Mouse (Mus musculus) heart, embryonic 12.5 days (tissue): ENCODE data around the gene S100a11. TPM values are rescaled to one million over a fixed set of nuclear protein-coding genes. Genes with fewer than 3 reads are reported as not detected.

Source experiments
- ATAC-seq: fragments of 200-750 bp; cut with Nextera tagmentation; 2 replicates; pipeline ENCODE4 v1.8.0; 2017; ENCODE audit warnings: moderate TSS enrichment, moderate library complexity; ENCODE audit not compliant: insufficient number of reproducible peaks, low FRiP score
- H3K27ac ChIP-seq: fragments of 300-500 bp; sonication (generic); 2 replicates; pipeline ENCODE4 v1.5.1; 2016; ENCODE audit warnings: mild to moderate bottlenecking, moderate library complexity; ENCODE audit not compliant: poor library complexity, severe bottlenecking
- H3K27me3 ChIP-seq: fragments of 300-500 bp; sonication (generic); replicated peaks from 2 replicates; pipeline ENCODE4 v1.6.1; 2016; ENCODE audit warnings: mild to moderate bottlenecking, moderate library complexity
- H3K36me3 ChIP-seq: fragments of 300-500 bp; sonication (generic); 2 replicates; pipeline ENCODE4 v1.6.1; 2016; ENCODE audit warnings: mild to moderate bottlenecking, moderate library complexity
- H3K4me1 ChIP-seq: fragments of 300-500 bp; sonication (generic); replicated peaks from 2 replicates; pipeline ENCODE4 v1.6.1; 2016; ENCODE audit warnings: mild to moderate bottlenecking
- H3K4me2 ChIP-seq: fragments of 300-500 bp; sonication (generic); 2 replicates; pipeline ENCODE4 v1.6.1; 2016; ENCODE audit warnings: mild to moderate bottlenecking, moderate library complexity
- H3K4me3 ChIP-seq: fragments of 300-500 bp; sonication (generic); 2 replicates; pipeline ENCODE4 v1.5.1; 2016; ENCODE audit warnings: mild to moderate bottlenecking
- H3K9ac ChIP-seq: fragments of 300-500 bp; sonication (generic); 2 replicates; pipeline ENCODE4 v1.6.1; 2016; ENCODE audit warnings: mild to moderate bottlenecking, moderate library complexity
- H3K9me3 ChIP-seq: fragments of 300-500 bp; sonication (generic); replicated peaks from 2 replicates; pipeline ENCODE4 v1.6.1; 2016; ENCODE audit warnings: mild to moderate bottlenecking, moderate library complexity
- WGBS: fragments of 180-500 bp; shearing (Covaris S2); methylation state at CpG from one replicate; pipeline ENCODE4 v1.1.7; 2016; 5-methylcytosine and 5-hydroxymethylcytosine counted together
- polyA plus RNA-seq: library from polyadenylated mRNA; unstranded; fragments of >200 nt; fragmentation: Nextera tagmentation; extraction: Ambion mirVana; gene quantifications from 2 replicates; pipeline ENCODE4 v1.2.1, GENCODE M21; 2016

The S100a11 gene
- polyA plus RNA-seq, 1 experiment from 2014 or later = 860 TPM

DNA sequence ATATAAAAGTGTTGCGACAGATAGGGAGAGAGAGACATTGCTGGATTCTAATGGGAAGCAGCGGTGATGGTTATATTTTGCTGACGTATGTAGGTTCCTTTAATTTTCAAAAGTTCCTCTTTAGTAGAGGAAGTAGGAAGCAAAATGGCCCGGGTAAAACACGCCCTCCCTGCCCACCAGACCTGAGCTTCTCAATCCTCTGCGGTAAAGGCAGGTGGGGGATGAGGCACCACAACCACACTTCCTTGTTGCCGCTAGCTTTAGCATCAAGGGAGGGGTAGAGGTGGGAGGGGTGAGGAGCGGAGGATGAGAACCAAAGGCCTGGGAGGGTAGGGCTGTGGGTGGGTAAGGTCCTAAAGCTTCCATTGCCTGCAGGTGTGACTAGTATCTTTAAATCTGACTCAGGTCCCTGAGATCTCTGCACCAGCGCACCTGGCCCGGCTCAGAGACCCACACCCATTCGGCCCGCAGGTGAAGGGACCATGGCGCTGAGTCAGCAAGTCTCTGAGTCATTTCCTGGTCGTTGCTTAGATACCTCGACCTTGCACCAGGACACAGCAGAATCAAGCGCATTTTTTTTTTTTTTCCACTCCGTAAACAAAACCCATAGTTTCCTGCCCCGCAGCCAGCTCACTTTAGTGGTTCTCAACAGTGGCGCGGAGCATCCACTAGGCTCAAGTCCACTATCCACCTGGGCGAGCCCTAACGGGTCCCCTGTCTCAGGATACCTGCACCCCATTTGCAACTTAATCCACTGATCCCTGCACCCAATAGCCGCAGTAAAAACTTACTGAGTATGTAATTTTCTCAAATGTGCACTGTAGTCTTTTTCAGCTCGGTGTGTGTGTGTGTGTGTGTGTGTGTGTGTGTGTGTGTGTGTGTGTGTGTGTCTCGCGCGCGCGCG, 14.1 kb upstream of the S100a11 start:
- no peak for ATAC-seq
- Histone ChIP-seq H3K4me2 (peak overlapping the region; percentile 42), H3K36me3 (no peaks in the 10 kb centered on the region), H3K4me1 (no peaks in the 10 kb centered on the region), H3K9me3 (no peaks in the 10 kb centered on the region), H3K27ac (no peak overlapping the region), H3K4me3 (0 out of 2 replicates have a peak overlapping the region, but pooled peaks have one; percentile 3), H3K9ac (no peak overlapping the region), H3K27me3 (no peaks in the 10 kb centered on the region)
- 36% methylated on average over 30 of the region's 30 CpGs for WGBS

DNA sequence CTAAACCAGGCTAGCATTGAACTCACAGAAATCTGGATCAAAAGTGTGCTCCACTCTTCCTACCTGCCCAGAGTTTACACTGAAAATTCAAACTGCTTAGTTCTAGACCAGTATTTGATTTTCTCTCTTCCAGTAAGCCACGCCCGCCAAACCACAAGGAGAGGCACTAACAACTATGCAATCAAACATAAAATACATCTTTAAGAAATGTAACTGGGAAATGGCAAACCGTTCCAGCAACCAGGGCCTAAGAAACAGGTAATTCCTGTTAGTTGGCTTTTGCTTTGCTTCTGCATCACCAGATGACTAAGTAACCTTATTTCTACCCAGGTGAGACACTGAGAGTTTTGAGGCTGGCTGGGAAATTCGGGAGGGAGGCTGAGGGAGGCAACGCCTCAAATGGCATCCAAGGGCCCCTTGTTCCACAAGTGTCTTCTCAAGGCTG, 13.4 kb upstream of the S100a11 start:
- H3K36me3 ChIP-seq = no peaks in the 10 kb centered on the region
- H3K27ac ChIP-seq = no peak overlapping the region
- no peaks in the 10 kb centered on the region for H3K27me3 ChIP-seq
- H3K4me1 ChIP-seq = no peaks in the 10 kb centered on the region
- no peak overlapping the region for H3K4me3 ChIP-seq
- peak overlapping the region; percentile 42; the same call in 1 of the 2 replicates for H3K4me2 ChIP-seq
- WGBS = 67% methylated on average over 5 of the region's 5 CpGs
- no peaks in the 10 kb centered on the region for H3K9me3 ChIP-seq
- ATAC-seq = no peak
- no peak overlapping the region for H3K9ac ChIP-seq

DNA sequence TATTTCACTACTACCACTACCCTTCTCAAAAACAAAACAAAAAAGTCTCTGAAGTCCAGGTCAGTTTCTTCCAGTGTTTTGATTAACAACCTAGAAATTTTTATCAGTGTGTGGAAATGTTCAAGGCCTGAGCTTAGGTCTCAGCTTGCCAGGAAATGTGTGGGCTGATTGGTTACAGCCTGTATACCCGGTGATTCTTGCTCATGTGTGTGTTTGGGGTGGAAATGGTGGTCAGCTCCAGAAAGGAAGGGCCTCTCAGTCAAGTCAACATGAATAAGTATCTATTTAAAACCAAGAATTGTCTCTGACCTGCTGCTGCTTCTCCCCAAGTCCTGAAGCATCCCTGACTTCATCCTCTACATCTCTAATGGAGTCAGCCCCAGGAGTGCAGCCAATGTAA, 11.0 kb upstream of the S100a11 start:
- no peaks in the 10 kb centered on the region for H3K9me3 ChIP-seq
- H3K27ac ChIP-seq = no peak overlapping the region
- no peaks in the 10 kb centered on the region for H3K36me3 ChIP-seq
- no peaks in the 10 kb centered on the region for H3K27me3 ChIP-seq
- H3K9ac ChIP-seq = no peak overlapping the region
- no peaks in the 10 kb centered on the region for H3K4me1 ChIP-seq
- ATAC-seq = no peak
- H3K4me3 ChIP-seq = no peak overlapping the region
- H3K4me2 ChIP-seq = no peak overlapping the region
- WGBS = 34% methylated on average over 1 of the region's 1 CpGs

DNA sequence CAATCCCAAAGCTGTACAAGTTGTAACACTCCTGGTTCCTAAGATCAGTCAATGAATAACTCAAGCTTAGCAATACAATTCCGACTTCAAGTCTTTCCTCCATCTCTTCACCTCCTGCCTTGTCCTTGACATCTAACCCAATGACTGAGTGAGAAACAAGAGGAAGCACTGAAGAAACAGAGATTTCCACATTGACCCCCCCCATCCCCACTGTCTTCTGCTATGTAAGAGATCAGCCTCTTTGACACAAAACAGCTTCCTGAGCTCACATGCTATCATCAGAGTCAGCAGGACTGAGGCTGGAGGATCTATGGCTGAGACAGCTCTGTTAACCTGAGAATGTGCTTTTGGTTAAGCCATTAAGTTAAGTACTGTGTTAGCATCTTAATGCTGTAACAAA, 9.3 kb upstream of the S100a11 start:
- no peak overlapping the region for H3K4me3 ChIP-seq
- H3K36me3 ChIP-seq = no peaks in the 10 kb centered on the region
- no peaks in the 10 kb centered on the region for H3K9me3 ChIP-seq
- no peak overlapping the region for H3K27ac ChIP-seq
- no peak overlapping the region for H3K9ac ChIP-seq
- no peak overlapping the region for H3K4me2 ChIP-seq
- WGBS = 67% methylated on average over 1 of the region's 1 CpGs
- H3K4me1 ChIP-seq = no peaks in the 10 kb centered on the region
- H3K27me3 ChIP-seq = no peaks in the 10 kb centered on the region
- no peak for ATAC-seq

DNA sequence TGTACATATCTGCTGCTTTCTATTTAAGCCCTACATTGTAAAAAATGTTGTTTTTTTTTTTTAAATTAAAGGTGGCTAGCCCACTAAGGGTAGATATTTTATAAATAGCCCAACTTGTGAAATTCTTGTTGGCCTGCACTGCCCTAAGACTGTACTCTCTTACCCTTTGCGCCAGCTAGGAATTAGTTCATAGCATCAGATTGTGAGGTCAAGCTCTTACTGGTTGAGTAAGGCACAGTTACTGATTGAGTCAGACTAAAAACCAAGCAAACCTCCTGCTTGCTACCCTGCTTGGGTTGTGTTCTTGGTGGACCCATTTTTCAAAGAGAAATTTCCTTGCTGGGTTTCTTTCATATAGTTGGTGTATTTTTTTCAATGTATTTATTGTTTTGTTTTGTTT, 8.5 kb upstream of the S100a11 start:
- no peak overlapping the region for H3K9ac ChIP-seq
- H3K9me3 ChIP-seq = no peaks in the 10 kb centered on the region
- ATAC-seq = no peak
- H3K27me3 ChIP-seq = no peaks in the 10 kb centered on the region
- no peaks in the 10 kb centered on the region for H3K36me3 ChIP-seq
- no peak overlapping the region for H3K4me2 ChIP-seq
- no peak overlapping the region for H3K4me3 ChIP-seq
- WGBS = 89% methylated on average over 1 of the region's 1 CpGs
- H3K27ac ChIP-seq = no peak overlapping the region
- H3K4me1 ChIP-seq = no peaks in the 10 kb centered on the region

DNA sequence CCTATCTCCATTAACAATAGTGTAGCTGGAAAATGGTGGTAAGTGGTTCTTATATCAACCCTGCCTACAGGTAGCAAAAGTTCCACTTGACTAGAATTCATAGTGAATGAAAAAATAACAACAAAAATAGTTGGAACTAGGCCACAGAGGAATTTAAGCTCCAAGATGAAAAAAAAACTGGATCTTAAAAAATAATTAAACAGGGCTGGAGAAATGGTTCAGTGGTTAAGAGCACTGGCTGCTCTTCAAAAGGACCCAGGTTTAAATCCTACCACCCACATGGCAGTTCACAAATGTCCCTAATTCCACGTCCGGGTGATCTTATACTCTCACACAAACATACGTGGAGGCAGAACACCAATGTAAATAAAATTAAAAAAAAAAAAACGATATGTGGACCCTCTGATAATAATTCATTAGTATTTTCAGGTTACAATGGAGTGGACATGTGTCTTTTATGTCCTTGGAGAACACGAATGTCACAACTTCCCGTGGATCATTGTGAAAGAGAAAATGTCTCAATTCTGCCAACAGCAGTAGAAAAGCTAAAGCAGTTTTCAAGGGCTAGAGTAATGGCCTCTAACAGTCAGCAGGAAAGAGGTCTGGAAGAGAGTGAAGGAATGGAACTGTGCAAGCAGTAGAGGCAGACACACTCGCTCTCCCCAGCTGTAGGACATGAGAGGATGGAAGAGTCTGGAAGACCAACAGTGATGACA, 7.7 kb upstream of the S100a11 start:
- Histone ChIP-seq H3K9me3 (no peaks in the 10 kb centered on the region), H3K4me1 (no peaks in the 10 kb centered on the region), H3K9ac (no peak overlapping the region), H3K27ac (no peak overlapping the region), H3K4me3 (no peak overlapping the region), H3K4me2 (no peak overlapping the region), H3K27me3 (no peaks in the 10 kb centered on the region), H3K36me3 (no peaks in the 10 kb centered on the region)
- 76% methylated on average over 7 of the region's 7 CpGs for WGBS
- ATAC-seq = no peak

DNA sequence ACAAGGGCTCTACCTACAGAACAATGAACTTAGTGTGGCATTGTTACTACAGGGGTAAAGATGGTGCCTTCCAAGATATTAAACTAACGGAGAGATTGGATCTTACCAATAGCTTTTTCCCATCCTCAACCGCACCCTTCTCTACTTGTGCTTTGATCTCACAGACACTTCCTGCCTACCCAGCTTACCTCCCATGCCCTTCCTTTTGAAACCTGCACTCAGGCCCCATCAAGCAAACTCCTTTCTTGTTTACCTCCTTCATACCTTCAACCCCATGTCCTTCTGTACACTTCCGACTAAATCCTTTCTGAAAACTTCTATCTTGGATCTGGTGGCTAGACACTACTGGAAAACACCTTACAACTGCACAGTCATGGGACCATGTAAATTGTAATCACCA, 5.7 kb upstream of the S100a11 start:
- no peak overlapping the region for H3K9ac ChIP-seq

DNA sequence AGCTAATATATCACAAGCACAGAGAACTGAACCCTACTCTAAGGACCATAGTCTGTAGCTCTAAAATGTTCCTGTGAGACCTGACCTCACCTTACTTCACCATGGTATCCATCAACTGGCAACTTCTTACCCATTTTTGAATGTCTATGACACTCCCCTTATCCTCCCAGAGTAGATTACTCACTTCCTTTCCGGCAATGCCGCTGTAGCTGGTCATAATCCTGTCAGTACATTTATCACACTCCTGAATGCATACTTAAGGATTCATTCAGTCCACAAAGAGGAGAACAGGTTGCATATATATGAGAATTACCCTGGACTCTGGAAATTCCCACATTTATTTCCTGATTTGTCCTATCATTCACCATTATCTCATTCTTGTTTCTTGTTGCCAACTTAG, 2.9 kb upstream of the S100a11 start:
- ATAC-seq = no peak
- Histone ChIP-seq H3K4me2 (no peak overlapping the region), H3K4me3 (no peak overlapping the region), H3K9me3 (no peaks in the 10 kb centered on the region), H3K9ac (no peak overlapping the region), H3K4me1 (peaks cover 9% of the 10 kb centered on the region), H3K36me3 (no peaks in the 10 kb centered on the region), H3K27ac (no peak overlapping the region), H3K27me3 (no peaks in the 10 kb centered on the region)
- 58% methylated on average over 2 of the region's 2 CpGs for WGBS

More for the DNA sequence above, 5.7 kb upstream of the S100a11 start:
- WGBS = 88% methylated on average over 3 of the region's 3 CpGs
- H3K36me3 ChIP-seq = no peaks in the 10 kb centered on the region
- ATAC-seq = no peak
- H3K27me3 ChIP-seq = no peaks in the 10 kb centered on the region
- no peak overlapping the region for H3K4me2 ChIP-seq
- H3K4me1 ChIP-seq = no peaks in the 10 kb centered on the region
- no peak overlapping the region for H3K4me3 ChIP-seq
- no peak overlapping the region for H3K27ac ChIP-seq
- H3K9me3 ChIP-seq = no peaks in the 10 kb centered on the region

DNA sequence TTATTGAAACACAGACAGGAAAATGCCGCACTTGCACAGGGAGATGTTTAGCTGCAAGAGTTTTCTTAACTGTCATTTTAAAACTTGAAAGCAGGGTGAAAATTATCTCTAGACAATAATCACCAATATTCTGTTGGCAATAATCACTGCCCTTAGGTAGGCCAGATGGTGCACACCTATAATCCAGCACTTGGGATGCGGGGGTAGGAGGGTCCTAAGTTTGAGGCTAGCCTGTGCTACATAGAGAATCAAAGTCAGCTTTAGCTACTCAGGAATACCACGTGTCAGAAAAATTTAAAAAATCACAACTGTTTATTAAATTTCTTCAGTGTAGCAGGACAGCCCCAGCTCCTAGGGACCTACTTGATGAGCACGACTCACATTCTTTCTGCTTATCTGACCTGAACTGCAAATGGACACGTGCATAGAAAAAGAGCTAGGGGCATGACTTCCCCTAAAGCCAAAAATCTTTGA, 395 bp upstream of the S100a11 start:
- ATAC-seq = peak; percentile 5; the same call in 1 of the 2 replicates
- Histone ChIP-seq H3K27ac (no peak overlapping the region), H3K4me1 (peaks cover 21% of the 10 kb centered on the region), H3K27me3 (no peaks in the 10 kb centered on the region), H3K4me3 (peak overlapping the region; percentile 88), H3K9ac (peak overlapping the region; percentile 86; the same call in 1 of the 2 replicates), H3K4me2 (peak overlapping the region; percentile 74), H3K36me3 (peaks cover 10% of the 10 kb centered on the region), H3K9me3 (no peaks in the 10 kb centered on the region)
- 43% methylated on average over 5 of the region's 5 CpGs for WGBS

DNA sequence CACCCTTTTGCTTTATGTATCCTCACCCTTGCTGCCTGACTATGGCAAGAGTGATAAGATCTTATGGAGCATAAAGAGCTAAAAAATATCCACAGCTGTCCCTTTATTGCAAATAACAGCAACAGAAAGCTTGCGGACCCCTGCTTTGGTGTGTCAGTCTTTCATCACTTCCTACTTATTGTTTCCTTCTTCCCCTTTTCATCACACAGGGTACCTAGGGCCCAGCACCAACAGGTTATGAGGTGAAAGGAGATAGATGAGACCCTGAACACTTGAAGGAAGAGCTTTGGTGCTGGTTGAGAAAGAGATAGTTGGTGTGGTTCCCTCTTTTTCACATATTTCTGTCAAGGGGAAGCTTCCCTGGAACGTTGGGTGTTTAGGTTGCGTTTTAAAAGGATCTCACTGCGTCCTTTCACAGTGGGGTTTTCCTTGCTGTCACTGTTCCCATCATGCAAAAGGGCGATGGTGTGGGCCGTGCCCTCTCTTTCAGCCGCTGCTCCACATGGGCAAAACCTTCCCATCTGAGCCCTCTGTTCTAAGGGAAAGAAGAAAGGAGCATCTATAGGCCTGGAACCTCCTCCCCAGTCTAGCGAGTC, 1.3 kb downstream of the S100a11 start:
- peak overlapping the region; percentile 74 for H3K4me2 ChIP-seq
- peaks cover 27% of the 10 kb centered on the region for H3K36me3 ChIP-seq
- peaks cover 21% of the 10 kb centered on the region for H3K4me1 ChIP-seq
- H3K9ac ChIP-seq = no peak overlapping the region
- 78% methylated on average over 8 of the region's 8 CpGs for WGBS
- no peaks in the 10 kb centered on the region for H3K27me3 ChIP-seq
- H3K4me3 ChIP-seq = peak overlapping the region; percentile 88
- no peaks in the 10 kb centered on the region for H3K9me3 ChIP-seq
- no peak overlapping the region for H3K27ac ChIP-seq
- ATAC-seq = no peak

DNA sequence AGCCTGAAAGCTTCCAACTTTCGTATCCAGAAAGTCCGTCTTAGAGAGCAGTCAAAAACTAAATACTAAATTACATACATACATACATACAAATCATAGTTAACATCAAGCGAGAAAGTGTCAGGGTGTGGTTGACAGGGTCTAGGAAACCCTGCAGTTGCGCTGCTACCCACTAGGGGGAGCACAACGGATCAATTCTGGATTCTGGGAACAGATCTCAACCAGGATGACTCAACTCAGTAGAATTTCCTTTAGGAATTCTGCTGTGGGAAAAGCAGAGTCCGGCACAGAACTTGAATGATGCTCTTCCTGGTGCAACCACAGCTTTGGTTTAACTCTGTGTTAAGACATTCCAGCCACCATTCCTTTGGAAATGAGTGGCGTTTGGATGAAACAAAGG, 2.3 kb downstream of the S100a11 start:
- no peaks in the 10 kb centered on the region for H3K27me3 ChIP-seq
- H3K4me1 ChIP-seq = peaks cover 21% of the 10 kb centered on the region
- H3K36me3 ChIP-seq = peaks cover 35% of the 10 kb centered on the region
- no peak overlapping the region for H3K9ac ChIP-seq
- ATAC-seq = 0 out of 2 replicates have a peak, but pooled peaks have one; percentile 2
- 29% methylated on average over 7 of the region's 7 CpGs for WGBS
- no peak overlapping the region for H3K27ac ChIP-seq
- no peaks in the 10 kb centered on the region for H3K9me3 ChIP-seq
- peak overlapping the region; percentile 32 for H3K4me2 ChIP-seq
- H3K4me3 ChIP-seq = no peak overlapping the region
